Mouse (Mus musculus): ENCODE measurements around the gene Ppp2r2c. TPM values are rescaled to one million over a fixed set of nuclear protein-coding genes. Genes with fewer than 3 reads are reported as not detected.
"Not testable (repeated sequence)": the region's sequence is repeated elsewhere in the genome, so short reads cannot be mapped to it uniquely, and the experiment has no call there.

Gene Ppp2r2c
- total RNA-seq, 2 experiments from 2014 or later: 298 to 304 TPM

DNA sequence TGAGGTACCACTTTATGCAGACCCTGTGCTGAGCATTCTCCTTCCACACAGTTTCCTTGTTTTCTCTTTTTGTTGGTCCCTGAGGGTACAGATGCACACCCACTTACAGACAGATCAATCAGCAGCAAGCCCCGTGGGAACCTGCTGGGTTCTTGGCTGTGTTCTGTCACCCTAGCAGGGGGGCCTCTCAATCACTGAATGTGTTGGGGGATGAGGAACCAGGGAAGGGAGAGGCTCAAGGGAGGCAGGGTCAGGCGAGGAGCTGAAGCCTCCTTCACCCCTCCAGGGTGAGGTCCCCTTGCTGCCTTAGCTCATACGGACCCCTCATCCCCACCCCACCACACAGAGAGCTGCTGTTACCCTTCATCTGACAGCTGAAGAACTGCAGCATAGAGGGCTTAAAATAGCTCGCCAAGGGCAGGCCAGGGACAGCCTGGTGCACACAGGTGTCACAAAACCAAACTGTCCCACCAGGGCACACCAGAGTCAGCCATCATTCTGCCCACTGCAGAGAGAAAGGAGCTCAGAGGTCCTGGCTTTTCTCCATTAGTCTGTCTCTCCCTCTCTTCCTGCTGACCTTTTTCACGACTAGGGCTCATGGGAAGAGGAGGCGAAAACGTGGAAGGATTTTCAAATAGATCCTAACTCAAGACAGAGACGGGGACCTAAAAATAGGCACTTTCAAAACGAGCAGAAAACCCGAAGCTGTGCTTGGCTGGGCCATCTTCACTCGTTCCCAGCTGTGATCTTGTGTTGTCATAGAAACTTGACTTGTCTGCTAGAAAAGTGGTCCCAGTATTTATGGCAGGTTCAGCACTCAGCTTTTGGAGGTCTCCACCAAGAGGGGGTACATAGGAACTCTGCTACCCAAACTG lies 55.8 kb downstream of the Ppp2r2c start:
- no peak for DNase-seq (ENCODE audit: low spot score in 2 of 2)

DNA sequence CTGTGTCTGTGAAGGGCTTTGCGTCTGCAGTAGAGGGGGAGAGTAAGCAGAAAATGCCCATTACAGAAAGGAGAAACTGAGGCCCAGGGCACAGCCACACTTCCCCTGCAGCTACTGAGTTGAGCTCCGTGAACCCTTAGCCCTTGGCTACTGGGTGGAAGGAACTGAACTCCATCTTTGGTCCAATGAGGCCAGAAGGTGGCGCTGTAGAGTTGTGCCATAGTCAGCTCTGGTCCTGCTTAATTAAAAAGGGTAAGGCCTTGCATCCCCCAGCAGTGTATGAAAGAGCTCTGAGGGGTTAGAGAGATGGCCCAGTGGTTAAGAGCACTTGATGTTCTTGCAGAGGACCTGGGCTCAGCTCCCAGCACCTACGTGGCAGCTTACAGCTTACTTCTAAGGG lies 60.4 kb downstream of the Ppp2r2c start:
- DNase-seq (ENCODE audit: low spot score in 2 of 2): no peak

DNA sequence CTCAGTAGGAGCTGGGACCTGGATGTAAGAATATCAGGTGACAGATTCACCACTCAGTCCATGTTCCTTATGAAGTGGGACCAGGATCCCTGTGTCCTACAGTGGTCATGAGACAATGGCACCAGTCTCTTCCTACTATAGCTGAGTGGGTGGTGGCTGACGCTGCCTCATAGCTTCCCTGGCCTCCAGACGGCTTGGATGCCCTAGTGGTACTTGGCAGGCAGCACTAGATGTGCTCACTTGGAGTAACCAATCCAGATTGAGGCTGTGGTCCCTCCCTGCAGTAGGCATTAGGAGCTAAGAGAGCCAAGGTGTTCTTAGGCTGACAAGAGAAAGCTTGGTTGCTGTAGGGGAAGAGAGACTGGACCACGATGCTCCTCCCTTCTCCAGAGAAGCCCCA lies 61.1 kb downstream of the Ppp2r2c start:
- no peak for DNase-seq (ENCODE audit: low spot score in 2 of 2)

DNA sequence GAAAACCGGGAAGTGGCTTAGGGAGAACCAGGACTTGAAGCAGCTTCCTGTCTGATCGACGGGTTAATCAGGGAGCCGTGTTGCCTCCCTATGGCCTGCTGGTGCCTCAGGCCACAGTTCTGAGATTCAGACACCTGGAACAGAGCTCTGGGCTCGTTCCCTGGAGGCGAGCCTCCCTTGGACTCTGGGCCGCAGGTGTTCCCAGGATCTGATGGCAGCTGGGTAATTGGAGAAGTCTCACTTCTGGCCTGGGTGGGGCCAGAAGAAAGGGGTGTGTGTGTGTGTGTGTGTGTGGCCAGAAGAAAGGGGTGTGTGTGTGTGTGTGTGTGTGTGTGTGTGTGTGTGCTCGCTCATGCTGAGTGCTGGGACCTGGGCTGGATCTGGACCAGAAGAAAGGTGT lies 65.1 kb downstream of the Ppp2r2c start:
- no peak for DNase-seq (ENCODE audit: low spot score in 2 of 2)

DNA sequence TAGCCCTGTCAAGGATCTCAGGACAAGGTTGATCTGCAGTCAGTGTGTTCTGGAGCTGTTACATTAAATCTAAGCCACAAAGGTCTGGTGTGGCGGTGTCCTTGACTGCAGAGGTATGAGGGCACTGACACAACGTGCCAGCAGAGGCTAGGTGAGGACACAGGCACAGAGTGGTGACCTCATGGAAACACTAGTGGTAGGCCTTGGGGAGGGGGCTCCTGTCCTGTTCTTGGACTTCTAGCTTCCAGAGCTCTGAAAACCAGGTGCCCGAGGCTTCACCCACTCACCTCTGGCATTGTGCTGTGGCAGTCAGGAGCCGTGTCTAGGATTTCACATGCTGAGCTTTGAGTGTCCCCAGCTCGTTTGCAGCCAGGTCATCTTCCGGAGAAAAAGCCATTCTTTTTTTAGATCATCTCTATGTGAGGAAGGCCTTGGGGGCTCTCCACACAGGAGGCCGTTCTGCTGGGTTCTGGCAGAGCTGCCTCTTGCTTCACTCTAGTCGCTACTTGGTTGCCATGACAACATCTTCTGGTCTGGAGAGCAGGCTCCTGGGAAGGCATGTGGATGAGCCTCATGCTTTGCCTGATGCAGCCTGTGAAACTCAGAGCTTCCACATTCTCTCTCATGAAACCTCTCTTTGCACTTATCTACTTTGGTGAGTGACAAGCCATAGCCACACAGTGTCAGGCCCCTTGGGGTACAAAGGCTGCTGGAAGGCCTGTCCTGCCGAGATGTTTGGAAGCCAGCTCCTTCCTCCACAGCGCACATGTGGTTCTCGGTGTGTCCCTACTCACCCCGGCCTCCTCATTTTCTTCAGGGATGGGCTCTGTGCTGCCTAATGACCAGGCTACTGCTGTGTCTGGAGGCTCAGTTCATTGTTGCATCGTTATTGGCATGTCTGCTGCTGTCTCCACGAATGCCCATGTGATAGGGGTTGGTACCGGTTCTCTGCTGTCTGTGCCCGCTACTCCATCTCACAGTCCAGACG lies 67.5 kb downstream of the Ppp2r2c start:
- DNase-seq (ENCODE audit: low spot score in 2 of 2): no peak

DNA sequence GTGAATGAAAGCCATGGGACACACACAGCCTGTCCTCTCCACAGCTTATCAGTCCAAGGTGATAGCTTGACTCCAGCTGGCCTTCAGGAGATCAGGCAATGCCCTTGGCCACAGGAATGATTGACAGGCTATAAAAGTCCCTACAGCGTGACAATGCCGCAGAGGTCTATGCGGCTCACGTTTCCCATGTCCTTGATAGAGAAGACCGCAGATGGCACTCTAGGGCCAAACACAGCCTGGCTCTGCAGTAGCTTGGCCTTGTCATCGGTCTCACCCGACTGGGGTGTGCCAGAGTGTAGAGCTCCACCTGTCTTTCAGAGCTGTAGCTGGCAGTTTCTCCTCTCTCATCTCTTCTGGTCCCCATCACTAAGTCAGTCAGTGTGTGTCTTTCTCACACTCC lies 68.2 kb downstream of the Ppp2r2c start:
- no peak for DNase-seq (ENCODE audit: low spot score in 2 of 2)

DNA sequence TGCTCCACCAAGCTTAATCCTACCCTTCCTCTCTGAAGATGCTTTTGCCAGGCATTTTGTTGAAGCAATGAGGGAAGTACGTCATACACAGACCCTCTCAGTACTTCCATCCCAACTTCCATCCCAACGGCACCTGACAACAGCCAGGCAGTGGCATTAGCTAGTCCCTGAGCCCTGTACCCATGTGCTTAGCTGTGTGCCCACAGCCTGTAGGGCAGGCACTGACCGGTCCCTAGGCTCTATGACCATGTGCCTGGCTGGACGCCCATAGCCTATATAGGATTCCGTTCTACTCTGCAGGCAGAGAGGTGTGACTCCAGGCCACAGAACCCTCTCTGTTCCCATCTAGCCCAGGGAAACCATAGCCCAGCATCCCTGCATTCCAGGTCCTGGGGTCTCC lies 69.7 kb downstream of the Ppp2r2c start:
- no peak for DNase-seq (ENCODE audit: low spot score in 2 of 2)

DNA sequence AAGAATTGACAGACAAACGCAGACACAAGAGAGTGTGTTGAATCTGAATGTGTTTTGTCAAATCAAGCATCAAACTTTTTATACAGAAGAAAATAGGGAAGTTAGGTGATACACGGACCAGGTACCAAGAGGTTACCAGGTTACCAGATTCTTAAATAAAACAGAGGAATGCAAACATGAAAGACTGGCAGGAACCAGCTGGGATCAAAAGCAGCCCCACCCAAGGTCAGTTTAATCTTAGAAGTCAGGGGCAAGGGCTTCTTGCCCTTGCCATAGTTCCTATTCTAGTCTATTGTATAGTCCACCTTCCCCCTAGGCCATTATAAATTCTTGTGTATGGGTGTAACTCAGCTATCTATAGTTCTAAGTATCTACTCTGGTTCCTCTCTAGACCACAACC lies 70.7 kb downstream of the Ppp2r2c start:
- not testable (repeated sequence) for DNase-seq (ENCODE audit: low spot score in 2 of 2)

DNA sequence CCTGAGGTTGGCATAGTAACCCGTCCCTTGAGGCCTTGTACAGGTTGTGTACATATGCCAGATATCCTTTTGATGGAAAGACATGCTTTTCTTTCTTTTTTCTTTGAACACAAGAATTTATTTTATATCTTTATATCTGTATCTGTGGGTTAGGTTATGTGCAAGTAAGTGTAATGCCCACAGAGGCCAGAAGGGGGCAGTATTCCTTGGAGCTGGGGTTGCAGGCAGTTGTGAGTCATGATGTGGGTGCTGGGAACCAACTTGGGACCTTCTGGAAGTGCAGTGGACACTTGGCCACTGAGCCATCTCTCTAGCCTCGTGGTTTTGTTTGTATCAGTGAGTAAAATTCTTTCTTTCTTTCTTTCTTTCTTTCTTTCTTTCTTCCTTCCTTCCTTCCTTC lies 74.1 kb downstream of the Ppp2r2c start:
- DNase-seq (ENCODE audit: low spot score in 2 of 2): no peak

DNA sequence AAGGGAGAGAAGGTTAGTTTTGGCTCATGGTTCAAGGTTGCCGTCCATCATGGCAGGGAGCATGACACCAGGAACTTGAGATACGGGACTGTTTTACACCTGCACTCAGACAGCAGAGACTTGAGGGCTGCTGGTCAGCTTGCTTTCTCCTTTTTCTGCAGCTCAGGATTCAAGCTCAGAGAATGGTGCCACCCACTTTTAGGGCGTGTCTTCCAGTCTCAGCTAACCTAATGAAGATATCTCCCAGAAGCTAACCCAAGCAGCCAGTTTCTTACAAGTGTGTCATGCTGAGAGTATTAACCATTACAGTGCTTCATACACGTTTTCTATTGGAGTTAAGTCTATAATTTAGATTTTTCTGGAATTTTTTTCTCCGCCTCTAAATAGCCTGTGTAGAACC lies 76.2 kb downstream of the Ppp2r2c start:
- no peak for DNase-seq (ENCODE audit: low spot score in 2 of 2)

DNA sequence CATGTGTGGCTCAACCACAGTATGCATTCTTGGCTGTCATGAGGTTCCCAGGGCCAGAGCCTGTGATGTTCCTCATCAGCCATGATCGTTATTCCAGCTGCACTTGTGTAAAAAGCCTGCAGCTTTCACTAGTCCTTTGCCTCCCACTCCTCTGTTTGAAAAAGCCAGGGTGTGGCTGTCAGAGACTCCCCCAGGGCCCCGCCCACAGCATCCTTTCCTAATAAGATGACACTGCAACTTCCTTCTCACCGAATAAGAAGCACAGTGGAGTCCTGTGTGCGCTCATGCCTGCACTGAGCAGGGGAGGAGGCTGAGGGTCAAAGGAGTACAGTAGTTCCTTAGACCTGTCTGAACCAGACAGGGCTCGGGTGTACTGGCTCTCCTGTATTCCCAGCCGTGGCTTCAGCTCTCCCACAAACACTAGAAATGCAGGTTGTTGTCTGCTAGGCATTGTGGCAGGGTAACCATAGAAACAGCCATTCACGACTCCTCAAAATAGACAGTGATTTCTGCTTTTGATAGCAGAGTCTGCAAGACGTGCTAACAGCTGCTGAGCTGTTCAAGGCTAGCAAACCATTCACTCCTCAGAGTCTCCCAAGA lies 76.9 kb downstream of the Ppp2r2c start:
- DNase-seq (ENCODE audit: low spot score in 2 of 2): no peak

DNA sequence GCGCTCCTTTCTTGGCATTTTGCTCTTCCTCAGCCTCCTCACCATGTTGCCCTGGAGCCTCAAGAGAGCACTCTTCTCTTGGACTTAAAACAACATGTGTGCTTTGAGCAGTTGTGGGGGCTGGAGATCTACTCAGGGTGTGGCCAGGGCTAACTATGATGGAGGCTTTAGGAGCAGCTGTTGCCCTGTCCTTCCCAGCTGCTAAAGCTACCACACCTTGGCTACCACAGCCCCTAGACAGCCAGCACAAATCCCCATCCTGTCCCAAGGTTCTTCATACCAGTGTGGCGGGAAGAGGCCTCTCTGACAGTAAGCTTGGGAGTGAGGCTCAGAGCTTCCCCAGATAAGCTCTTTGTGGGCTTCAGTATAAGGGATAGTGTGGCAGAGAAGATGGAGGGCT lies 77.4 kb downstream of the Ppp2r2c start:
- no peak for DNase-seq (ENCODE audit: low spot score in 2 of 2)

DNA sequence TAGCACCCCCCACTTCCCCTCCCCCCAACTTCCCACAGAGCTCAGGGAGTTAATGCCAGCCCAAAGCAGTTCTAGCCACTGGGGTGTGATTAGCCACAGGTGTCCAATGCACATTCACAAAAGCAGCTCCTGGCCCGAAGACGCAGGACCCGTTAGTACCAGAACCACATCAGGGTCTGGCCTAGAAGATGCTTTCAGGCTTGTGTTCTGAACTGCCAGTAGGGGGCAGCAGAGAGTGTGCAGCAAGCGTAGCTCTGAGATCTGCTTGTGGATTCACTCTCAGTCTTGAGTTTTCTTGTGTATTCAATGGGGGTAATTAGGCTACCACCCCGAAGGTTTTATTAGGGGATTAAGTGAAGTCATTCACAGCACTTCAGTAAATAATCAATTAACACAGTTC lies 78.1 kb downstream of the Ppp2r2c start:
- DNase-seq (ENCODE audit: low spot score in 2 of 2): peak; percentile 73 to 79

DNA sequence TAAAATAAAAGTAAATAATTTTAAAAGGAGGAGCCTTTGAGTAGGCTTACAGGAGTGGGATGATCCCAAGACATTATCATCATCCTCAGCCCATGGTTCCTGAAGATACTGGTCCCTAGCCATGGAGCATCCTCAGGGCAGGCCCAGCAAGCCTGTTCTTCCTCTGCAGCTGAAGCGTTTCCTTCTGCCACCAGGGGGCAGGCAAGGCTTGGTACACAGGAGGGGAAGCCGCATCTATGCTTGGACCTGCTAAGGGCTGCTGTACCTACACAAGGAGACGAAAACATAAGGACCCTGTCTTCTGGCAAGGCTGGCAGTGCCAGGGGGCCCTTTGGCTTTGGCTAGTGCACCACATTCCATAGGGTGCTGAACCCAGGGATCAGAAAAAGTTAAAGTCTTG lies 80.5 kb downstream of the Ppp2r2c start:
- peak; percentile 80 to 88 for DNase-seq (ENCODE audit: low spot score in 2 of 2)

DNA sequence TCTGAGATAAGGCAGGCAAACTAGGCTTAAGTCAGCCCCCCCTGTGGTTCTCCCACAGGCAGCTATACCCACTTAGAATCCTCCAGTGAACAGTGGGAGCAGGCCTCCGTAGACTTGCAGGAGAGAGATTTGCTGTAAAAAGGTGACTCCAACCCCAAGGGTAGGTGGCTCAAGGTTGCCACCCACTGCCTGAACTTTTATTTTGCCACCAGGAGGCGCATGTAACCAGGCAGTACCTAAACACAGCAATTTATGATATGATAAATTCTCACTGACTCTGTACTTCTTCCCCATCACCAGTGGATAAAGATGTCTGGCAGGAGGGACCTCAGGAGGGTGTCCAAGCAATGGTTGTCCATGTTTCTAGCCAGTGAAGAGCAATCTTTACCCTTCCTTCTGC lies 82.6 kb downstream of the Ppp2r2c start:
- DNase-seq (ENCODE audit: low spot score in 2 of 2): no peak

DNA sequence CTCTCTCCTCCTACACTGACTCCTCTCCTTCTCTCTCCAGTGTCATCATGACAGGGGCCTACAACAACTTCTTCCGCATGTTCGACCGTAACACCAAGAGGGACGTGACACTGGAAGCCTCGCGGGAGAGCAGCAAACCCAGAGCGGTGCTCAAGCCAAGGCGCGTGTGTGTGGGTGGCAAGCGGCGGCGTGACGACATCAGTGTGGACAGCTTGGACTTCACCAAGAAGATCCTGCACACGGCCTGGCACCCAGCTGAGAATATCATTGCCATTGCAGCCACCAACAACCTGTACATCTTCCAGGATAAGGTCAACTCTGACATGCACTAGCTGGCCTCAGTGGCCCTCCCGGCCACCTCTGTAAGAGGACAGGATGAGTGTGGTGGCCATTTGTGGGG lies 84.0 kb downstream of the Ppp2r2c start:
- DNase-seq (ENCODE audit: low spot score in 2 of 2): no peak

DNA sequence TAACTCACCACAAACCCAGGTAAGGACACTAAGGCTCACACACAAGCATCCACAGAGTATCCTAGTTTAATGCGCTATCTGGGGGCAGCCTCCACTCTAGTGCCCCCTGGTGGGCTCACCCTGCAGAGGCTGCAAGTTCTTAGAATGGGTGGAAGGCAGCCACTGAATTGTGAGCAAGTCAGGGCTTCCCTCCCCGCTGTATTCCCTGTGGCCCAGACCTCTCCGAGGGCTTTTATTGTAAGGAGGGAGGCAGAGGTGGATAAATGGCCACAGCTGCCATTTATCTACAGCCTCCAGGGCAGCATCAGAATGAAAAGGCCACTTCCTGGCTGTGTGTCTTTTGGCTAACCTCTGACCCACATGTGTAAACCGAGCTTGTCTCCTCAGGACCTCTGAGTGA lies 87.1 kb downstream of the Ppp2r2c start:
- DNase-seq (ENCODE audit: low spot score in 2 of 2): no peak

DNA sequence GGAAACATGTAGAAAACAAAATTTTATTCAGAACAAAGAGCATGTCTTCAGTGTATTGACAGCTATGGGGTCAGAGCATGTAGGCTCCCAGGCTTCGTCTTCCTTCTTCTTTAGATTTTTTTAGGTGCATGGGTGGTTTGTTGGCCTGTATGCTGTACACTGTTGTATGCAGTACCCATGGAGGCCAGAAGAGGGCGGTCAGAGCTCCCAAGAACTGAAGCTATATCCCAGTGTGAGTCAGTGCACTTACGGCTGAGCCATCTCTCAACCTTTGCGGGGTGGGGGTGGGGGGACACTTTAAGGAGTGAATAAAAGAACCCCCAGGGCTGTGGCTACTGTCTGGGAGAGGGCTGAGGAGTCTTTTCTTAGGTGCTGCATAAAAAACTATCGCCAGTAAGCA lies 90.5 kb downstream of the Ppp2r2c start:
- peak; percentile 86 to 88 for DNase-seq (ENCODE audit: low spot score in 2 of 2)

DNA sequence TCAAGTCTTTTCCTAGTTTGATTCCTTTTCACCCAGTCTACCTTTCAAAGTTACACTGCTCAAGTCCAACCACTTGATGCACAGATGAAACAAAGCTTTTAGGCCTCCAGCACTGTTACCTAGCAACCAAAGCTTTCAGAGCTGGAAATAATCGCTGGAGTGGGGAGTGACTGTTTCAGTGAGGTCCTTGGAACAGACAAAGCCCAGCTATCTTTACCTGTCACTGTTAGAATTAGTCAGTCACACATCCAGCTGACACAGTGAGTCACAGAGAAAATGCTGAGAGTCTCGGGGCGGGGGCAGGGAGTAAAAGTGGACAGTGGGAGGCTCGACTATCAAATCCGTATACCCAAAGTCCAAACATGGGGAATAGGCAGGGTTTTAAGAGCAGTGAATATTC lies 92.2 kb downstream of the Ppp2r2c start:
- no peak for DNase-seq (ENCODE audit: low spot score in 2 of 2)

DNA sequence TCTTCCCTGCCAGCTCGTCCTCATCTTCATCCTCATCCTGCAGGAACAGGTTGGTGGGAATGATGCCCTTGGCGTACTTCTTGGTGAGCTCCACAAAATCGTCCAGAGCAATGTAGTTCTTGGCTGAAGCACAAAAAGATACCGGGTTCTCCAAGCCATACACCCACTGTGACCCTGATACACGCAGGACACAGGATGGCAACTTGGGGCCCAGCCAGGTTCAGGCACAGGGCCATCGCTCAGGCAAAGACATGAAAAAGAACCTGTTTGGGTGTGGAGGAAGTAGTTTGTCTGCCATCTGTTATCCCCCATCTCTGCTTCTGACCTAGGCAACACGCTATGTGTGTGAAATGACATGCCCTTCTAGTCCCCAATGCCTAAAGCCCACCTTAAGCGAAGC lies 103.3 kb downstream of the Ppp2r2c start:
- DNase-seq (ENCODE audit: low spot score in 2 of 2): no peak

DNA sequence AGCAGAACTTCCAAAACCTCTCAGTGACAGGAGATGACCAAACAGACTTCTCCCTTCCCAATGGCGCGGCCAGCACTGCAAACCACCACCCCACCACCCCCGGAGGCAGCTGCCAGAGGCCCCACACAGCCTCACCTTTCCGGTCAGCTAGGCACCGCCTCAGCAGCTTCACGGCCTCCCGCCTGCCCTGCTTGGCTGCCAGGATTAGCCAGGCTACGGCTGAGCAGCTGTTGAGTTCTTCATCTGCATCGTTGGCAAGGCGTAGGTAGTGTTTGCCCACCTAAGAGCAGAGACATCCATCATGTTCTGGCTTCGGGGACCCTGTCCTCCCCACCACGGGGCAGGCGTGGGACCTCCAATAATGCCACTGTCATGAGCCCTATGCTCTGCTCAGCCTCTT lies 107.0 kb downstream of the Ppp2r2c start:
- DNase-seq (ENCODE audit: low spot score in 2 of 2): no peak

DNA sequence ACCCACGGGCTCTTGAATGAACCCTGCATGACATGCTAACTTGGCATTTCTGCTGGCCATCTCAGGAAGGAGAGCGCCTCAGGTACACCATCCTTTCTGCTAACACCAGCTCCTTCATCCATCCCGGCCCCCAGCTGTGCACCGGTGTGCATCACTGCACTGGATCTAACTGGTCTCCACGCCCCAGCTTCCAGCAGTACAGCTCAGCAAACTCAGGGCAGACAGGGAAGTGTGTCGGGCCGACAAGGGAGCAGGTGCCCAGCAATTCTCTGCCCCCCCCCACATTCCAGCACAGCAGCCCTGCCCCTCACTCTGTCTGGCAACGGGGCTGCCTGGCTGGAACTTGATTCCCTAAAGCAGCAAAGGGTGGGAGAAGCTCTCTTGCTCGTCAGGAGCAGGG lies 109.5 kb downstream of the Ppp2r2c start:
- DNase-seq (ENCODE audit: low spot score in 2 of 2): no peak
